Mouse (Mus musculus): ENCODE measurements around the gene Hinfp.
A peak's percentile ranks its signal among the peaks of the same experiment; 100 is the strongest.
"Not testable (repeated sequence)": the region's sequence is repeated elsewhere in the genome, so short reads cannot be mapped to it uniquely, and the experiment has no call there.

Gene Hinfp

GRCm38 (mm10) chr9:44332918-44333638 is 27.6 kb upstream of the Hinfp start:
- no peak for ATAC-seq (ENCODE audit: low TSS enrichment)

GRCm38 (mm10) chr9:44330736-44331135 is 25.3 kb upstream of the Hinfp start:
- ATAC-seq (ENCODE audit: low TSS enrichment) = no peak

GRCm38 (mm10) chr9:44327926-44328325 is 22.5 kb upstream of the Hinfp start:
- ATAC-seq (ENCODE audit: low TSS enrichment) = no peak

- ATAC-seq (ENCODE audit: low TSS enrichment) = 0 out of 2 replicates have a peak, but pooled peaks have one; percentile 11
Observed at GRCm38 (mm10) chr9:44327064-44327711, 21.7 kb upstream of the Hinfp start.

GRCm38 (mm10) chr9:44326371-44327063 is 21.0 kb upstream of the Hinfp start:
- peak; percentile 91 for ATAC-seq (ENCODE audit: low TSS enrichment)

- ATAC-seq (ENCODE audit: low TSS enrichment) = peak; percentile 51
Observed at GRCm38 (mm10) chr9:44325768-44326370, 20.4 kb upstream of the Hinfp start, which contains the start of gene Dpagt1. Gene Dpagt1, plus strand, starts transcription at chr9:44326019.

- not testable (repeated sequence) for ATAC-seq (ENCODE audit: low TSS enrichment)
Observed at GRCm38 (mm10) chr9:44325032-44325767, 19.7 kb upstream of the Hinfp start.

GRCm38 (mm10) chr9:44324147-44324546 is 18.7 kb upstream of the Hinfp start:
- ATAC-seq (ENCODE audit: low TSS enrichment) = no peak

- not testable (repeated sequence) for ATAC-seq (ENCODE audit: low TSS enrichment)
Observed at GRCm38 (mm10) chr9:44323656-44324055, 18.2 kb upstream of the Hinfp start.

GRCm38 (mm10) chr9:44320799-44321133 is 15.3 kb upstream of the Hinfp start:
- ATAC-seq (ENCODE audit: low TSS enrichment) = peak; percentile 21

GRCm38 (mm10) chr9:44319887-44320798 is 14.7 kb upstream of the Hinfp start, which contains the start of gene C2cd2l:
Gene C2cd2l, minus strand, starts transcription at chr9:44320285.
- peak; percentile 90 for ATAC-seq (ENCODE audit: low TSS enrichment)

- ATAC-seq (ENCODE audit: low TSS enrichment) = 0 out of 2 replicates have a peak, but pooled peaks have one; percentile 8
Observed at GRCm38 (mm10) chr9:44319105-44319886, 13.8 kb upstream of the Hinfp start.

GRCm38 (mm10) chr9:44318826-44319095 is 13.3 kb upstream of the Hinfp start:
- no peak for ATAC-seq (ENCODE audit: low TSS enrichment)

- no peak for ATAC-seq (ENCODE audit: low TSS enrichment)
Observed at GRCm38 (mm10) chr9:44318076-44318825, 12.8 kb upstream of the Hinfp start.

- no peak for ATAC-seq (ENCODE audit: low TSS enrichment)
Observed at GRCm38 (mm10) chr9:44317452-44317851, 12.0 kb upstream of the Hinfp start.

- no peak for ATAC-seq (ENCODE audit: low TSS enrichment)
Observed at GRCm38 (mm10) chr9:44314910-44315309, 9.4 kb upstream of the Hinfp start.

- no peak for ATAC-seq (ENCODE audit: low TSS enrichment)
Observed at GRCm38 (mm10) chr9:44314257-44314547, 8.7 kb upstream of the Hinfp start.

GRCm38 (mm10) chr9:44313476-44314256 is 8.2 kb upstream of the Hinfp start:
- ATAC-seq (ENCODE audit: low TSS enrichment) = peak; percentile 81

Data from frontal cortex, adult (tissue).